Mouse (Mus musculus) thymus, postnatal 14 days (tissue): ENCODE results near the gene Hist1h3e.

ENCODE experiments used
- DNase-seq: peaks from one replicate; pipeline ENCODE4 v3.0.0; 2021

Gene Hist1h3e

GRCm38 (mm10) chr13:23536076-23536822 lies 25.9 kb downstream of the Hist1h3e start:
- DNase-seq: no peak

- DNase-seq: peak; percentile 92
Observed at GRCm38 (mm10) chr13:23535137-23536075, 26.8 kb downstream of the Hist1h3e start, which contains the start of gene Hist1h3g. Gene Hist1h3g (plus strand): TSS chr13:23535422.

- DNase-seq: no peak
Observed at GRCm38 (mm10) chr13:23534368-23535131, 27.6 kb downstream of the Hist1h3e start.

GRCm38 (mm10) chr13:23533560-23534367 lies 28.4 kb downstream of the Hist1h3e start, which contains the start of gene Hist1h2af:
Gene Hist1h2af (plus strand): TSS chr13:23533906.
- DNase-seq: peak; percentile 72

- DNase-seq: no peak
Observed at GRCm38 (mm10) chr13:23532262-23533075, 29.7 kb downstream of the Hist1h3e start.

- peak; percentile 98 for DNase-seq
Observed at GRCm38 (mm10) chr13:23530901-23531875, 31.0 kb downstream of the Hist1h3e start, which contains the start of gene Hist1h4h. Gene Hist1h4h (plus strand): TSS chr13:23531050.

- DNase-seq: peak; percentile 76
Observed at GRCm38 (mm10) chr13:23530181-23530900, 31.8 kb downstream of the Hist1h3e start.

GRCm38 (mm10) chr13:23529480-23530165 lies 32.5 kb downstream of the Hist1h3e start:
- DNase-seq: no peak

- DNase-seq: no peak
Observed at GRCm38 (mm10) chr13:23529005-23529404, 33.2 kb downstream of the Hist1h3e start.

GRCm38 (mm10) chr13:23526312-23526711 lies 35.9 kb downstream of the Hist1h3e start:
- DNase-seq: peak; percentile 91

- DNase-seq: no peak
Observed at GRCm38 (mm10) chr13:23525901-23526300, 36.3 kb downstream of the Hist1h3e start.

GRCm38 (mm10) chr13:23524654-23525053 lies 37.5 kb downstream of the Hist1h3e start:
- DNase-seq: peak; percentile 70

- no peak for DNase-seq
Observed at GRCm38 (mm10) chr13:23523976-23524375, 38.2 kb downstream of the Hist1h3e start.

- peak; percentile 94 for DNase-seq
Observed at GRCm38 (mm10) chr13:23521703-23522102, 40.5 kb downstream of the Hist1h3e start.

- DNase-seq: peak; percentile 78
Observed at GRCm38 (mm10) chr13:23519416-23519815, 42.8 kb downstream of the Hist1h3e start.

GRCm38 (mm10) chr13:23518885-23519284 lies 43.3 kb downstream of the Hist1h3e start:
- peak; percentile 83 for DNase-seq

- DNase-seq: no peak
Observed at GRCm38 (mm10) chr13:23518295-23518603, 43.9 kb downstream of the Hist1h3e start.

GRCm38 (mm10) chr13:23517603-23518294 lies 44.4 kb downstream of the Hist1h3e start:
- peak; percentile 92 for DNase-seq
